Mouse (Mus musculus) E14TG2a.4 (cell line): ENCODE measurements around the gene Tmcc1.

Experiments used
- H3K27me3 ChIP-seq: 2 replicates; pipeline ENCODE4 v1.6.1; 2014; ENCODE audit warnings: low read length, control low read depth; ENCODE audit not compliant: insufficient read depth
- H3K36me3 ChIP-seq: 2 replicates; pipeline ENCODE4 v1.6.1; 2014; ENCODE audit warnings: low read length, control low read depth; ENCODE audit not compliant: insufficient read depth
- H3K4me1 ChIP-seq: replicated peaks from 2 replicates; pipeline ENCODE4 v1.6.1; 2014; ENCODE audit warnings: low read depth, low read length, control low read depth
- H3K4me3 ChIP-seq: replicated peaks from 2 replicates; pipeline ENCODE4 v1.5.1; 2014; ENCODE audit warnings: mild to moderate bottlenecking, low read length
- H3K9me3 ChIP-seq: 2 replicates; pipeline ENCODE4 v1.6.1; 2014; ENCODE audit warnings: low read length, control low read depth
- CTCF ChIP-seq: conservative IDR thresholded peaks from 2 replicates; pipeline ENCODE4 v1.5.1; 2014; ENCODE audit warnings: low read length
- NANOG ChIP-seq: IDR thresholded peaks from 2 replicates; pipeline ENCODE4 v1.6.1; 2014; ENCODE audit warnings: borderline replicate concordance, low read length, mixed read lengths
- POU5F1 ChIP-seq: IDR thresholded peaks from 2 replicates; pipeline ENCODE4 v1.6.1; 2014; ENCODE audit warnings: low read length, borderline replicate concordance

The Tmcc1 gene

DNA sequence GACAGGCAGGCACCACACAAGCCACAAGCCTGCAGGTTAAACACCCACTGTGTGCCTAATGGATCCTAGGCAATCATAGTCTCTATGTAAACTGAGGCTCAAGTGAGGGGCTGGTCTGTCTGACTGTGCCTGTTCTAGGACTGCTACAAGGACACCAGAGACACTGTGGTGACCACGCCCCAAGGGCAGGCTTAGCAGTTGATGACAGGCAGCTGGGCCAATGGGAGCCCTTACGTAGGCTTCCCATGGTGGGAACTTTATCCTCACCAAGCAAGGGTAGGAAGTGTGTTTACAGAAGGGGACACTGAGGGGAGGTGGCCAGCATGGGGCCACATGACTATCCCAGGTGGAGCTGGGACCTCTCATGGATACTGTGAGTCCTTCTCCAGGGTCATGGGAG lies 194.1 kb downstream of the Tmcc1 start:
- Histone ChIP-seq H3K27me3 (peaks cover 61% of the 10 kb centered on the region), H3K9me3 (no peaks in the 10 kb centered on the region), H3K4me3 (no peak overlapping the region), H3K36me3 (no peaks in the 10 kb centered on the region), H3K4me1 (peaks cover 30% of the 10 kb centered on the region)
- TF ChIP-seq NANOG (no peak), POU5F1 (no peak), CTCF (no peak)

DNA sequence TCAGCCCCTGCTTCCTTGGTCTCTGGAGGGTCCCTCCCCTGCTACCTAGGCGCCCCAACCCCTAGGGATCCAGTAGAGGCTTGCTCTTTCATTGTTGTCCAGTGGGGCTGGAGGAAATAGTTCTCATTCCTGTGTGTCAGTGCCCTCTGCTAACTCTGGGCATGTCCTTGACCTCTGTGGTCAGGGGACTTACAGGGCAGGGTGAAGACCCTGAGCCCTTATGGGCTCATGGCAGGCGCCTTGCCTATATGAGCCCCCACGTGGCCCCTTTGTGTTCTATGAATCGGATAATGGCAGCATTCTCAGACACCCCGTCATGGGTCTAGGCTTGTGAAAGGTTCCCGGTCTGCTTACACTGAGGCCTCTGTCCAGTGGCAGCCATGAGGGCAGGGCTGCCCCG lies 194.5 kb downstream of the Tmcc1 start:
- Histone ChIP-seq H3K27me3 (peaks cover 61% of the 10 kb centered on the region), H3K4me3 (no peak overlapping the region), H3K9me3 (no peaks in the 10 kb centered on the region), H3K4me1 (peaks cover 34% of the 10 kb centered on the region), H3K36me3 (no peaks in the 10 kb centered on the region)
- TF ChIP-seq NANOG (no peak), CTCF (no peak), POU5F1 (no peak)

DNA sequence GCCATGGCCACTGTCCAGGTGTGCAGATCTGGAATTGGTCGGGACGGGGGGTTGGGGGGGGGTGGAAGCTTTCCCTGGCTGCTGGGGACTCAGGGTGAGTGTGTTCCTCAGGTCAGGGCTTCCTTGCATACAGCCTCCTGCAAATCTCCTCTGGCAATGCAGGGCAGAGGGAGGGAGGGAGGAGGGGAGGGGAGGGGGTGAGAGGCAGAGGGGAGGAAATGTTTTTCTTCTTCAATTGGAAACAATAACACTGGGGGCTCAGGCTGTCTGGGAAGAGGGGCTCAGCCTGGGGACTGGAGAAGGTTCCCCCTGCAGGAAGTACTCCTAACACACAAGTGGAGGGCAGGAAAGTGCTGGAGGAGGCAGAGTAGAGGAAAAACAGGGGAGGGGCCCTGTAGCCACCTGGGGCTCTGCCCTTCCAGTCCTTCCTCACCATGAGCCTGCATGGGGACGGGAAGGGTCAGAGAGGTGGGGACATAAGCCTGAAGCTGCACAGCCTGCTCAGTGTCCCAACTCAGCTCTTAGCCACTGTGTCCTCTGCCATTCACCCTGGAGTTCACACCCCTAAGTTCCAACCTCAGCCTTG lies 195.5 kb downstream of the Tmcc1 start:
- peaks cover 64% of the 10 kb centered on the region for H3K27me3 ChIP-seq
- no peaks in the 10 kb centered on the region for H3K36me3 ChIP-seq
- H3K9me3 ChIP-seq = no peaks in the 10 kb centered on the region
- no peak overlapping the region for H3K4me3 ChIP-seq
- no peak for TF ChIP-seq NANOG
- TF ChIP-seq CTCF = no peak
- TF ChIP-seq POU5F1 = no peak
- H3K4me1 ChIP-seq = peaks cover 40% of the 10 kb centered on the region

DNA sequence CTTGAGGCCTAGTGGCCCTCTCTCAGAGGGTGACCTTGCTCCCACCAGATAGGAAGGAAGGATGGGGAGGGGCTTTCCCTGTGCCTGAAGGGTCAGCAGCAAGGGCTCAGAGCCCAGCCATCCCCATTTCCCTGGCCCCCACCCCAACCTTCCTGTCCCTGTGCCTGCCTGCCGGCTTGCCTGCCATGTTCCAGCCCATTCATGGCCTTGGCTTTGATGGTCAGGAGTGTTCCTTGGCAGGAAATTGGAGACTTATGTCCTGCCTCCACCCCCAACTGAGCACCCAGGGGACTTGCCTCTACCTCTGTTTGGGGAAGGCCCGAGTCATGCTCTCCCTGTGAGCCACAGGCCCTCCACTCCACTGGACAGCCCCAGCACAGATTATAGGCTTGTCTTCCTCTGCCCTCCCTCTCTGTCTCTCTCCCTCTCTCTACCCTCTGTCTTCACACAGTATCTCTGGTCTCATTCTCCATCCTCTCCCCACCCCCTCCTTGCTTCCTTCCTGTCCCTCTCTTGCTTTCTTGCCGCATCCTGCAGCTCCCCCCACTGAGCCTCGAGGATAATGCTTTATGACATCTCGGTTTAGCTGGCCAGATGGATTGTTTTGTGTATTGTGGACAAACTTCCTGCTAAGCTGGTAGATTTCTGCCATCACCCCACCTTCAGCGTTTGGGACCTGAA lies 197.0 kb downstream of the Tmcc1 start:
- Histone ChIP-seq H3K27me3 (peaks cover 68% of the 10 kb centered on the region), H3K36me3 (no peaks in the 10 kb centered on the region), H3K4me3 (no peak overlapping the region), H3K9me3 (no peaks in the 10 kb centered on the region), H3K4me1 (peaks cover 44% of the 10 kb centered on the region)
- TF ChIP-seq CTCF = no peak
- TF ChIP-seq POU5F1 = no peak
- no peak for TF ChIP-seq NANOG

DNA sequence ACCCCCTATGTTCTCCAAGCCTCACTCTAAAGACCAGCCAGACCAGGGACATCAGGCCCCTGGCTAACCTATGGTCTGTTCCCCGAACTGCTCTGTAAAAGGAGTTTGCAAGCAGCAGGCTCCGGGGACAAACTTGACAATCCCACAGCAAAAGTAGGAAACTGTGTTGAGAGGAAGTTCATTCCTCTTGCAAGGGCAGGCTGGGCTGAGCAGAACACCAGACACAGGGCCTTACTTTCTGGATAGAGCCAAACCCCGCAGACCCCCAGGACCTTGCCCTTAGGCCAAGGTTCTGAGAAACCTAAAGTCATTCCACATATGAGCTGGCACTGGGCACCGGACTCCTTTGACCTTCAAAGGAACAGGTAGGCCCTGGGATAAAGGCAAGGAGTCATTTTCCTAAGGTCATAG lies 197.8 kb downstream of the Tmcc1 start:
- TF ChIP-seq CTCF = no peak
- no peak for TF ChIP-seq NANOG
- TF ChIP-seq POU5F1 = no peak
- no peaks in the 10 kb centered on the region for H3K36me3 ChIP-seq
- H3K27me3 ChIP-seq = peaks cover 72% of the 10 kb centered on the region
- no peak overlapping the region for H3K4me3 ChIP-seq
- H3K4me1 ChIP-seq = peaks cover 44% of the 10 kb centered on the region
- no peaks in the 10 kb centered on the region for H3K9me3 ChIP-seq

DNA sequence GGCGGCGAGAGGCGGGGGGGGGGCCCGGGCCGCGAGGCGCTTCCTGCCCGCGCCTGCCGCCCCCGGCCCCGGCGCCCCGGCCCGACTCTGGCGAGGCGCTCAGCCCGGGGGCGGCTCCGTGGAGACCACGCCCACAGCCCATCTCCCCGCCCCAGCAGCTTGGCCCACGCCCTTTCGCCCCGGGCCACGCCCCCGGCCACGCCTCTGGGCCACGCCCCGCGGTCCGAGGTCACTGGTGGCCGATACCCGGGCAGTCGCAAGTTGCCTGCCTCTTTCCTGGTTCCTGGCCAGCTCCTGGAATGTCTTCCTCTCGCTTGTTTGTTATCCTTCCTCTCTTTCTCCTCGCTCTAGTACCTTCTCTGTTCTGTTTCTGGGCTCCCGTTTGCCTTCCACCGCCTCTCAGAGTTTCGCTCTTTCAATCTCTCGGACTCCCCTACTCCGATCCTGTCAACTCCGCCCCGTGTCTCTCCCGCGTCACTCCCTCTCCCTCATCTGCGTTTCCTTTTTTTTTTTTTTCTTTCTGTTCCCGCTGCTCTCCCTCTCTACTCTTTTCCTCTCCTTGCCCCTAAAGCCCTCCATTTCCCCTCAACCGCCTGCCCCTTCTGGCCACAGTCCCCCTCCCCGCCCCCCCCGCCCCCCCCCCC lies 198.3 kb downstream of the Tmcc1 start, which contains the start of gene Plxnd1:
Gene Plxnd1, minus strand, starts transcription at position 129 of the 644 bp plus-strand sequence.
- H3K27me3 ChIP-seq = peaks cover 76% of the 10 kb centered on the region
- no peak for TF ChIP-seq POU5F1
- no peak for TF ChIP-seq NANOG
- no peak for TF ChIP-seq CTCF
- no peaks in the 10 kb centered on the region for H3K36me3 ChIP-seq
- peaks cover 44% of the 10 kb centered on the region for H3K4me1 ChIP-seq
- no peaks in the 10 kb centered on the region for H3K9me3 ChIP-seq
- peak within 1 kb of the TSS; percentile 77 for H3K4me3 ChIP-seq

DNA sequence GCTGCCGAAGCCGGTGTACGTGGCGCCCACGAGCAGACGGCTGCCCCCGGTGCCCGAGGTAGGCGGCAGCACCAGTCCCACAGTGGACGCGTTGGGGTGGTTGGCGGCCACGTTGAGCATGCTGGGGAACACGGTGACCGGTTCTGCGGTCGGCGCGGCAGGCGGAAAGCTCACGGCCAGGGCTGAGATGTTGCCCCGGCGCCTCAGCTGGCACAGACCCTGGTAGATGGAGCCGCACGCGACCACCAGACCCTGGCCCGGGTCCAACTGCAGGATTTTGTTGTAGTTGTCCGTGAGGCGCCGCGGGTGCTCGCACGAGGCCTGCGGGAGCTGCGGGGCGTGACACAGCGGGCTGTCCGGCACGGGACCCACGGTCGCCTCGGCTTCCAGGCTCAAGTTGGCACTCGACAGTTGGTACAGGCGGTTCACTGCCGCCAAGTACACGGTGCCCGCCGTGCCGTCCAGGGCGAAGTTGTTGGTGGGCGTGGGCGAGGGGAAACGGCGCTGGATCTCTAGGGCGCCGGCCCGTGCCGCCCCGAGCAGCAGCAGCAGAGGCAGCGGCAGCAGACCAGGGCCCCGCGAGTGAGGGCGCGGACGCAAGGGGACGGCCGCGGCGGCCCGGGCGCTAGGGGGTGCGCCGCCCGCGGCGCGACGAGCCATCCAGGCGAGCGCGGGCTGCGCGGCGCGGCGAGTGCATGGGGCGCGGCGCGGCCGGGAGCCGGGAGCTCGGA lies 199.0 kb downstream of the Tmcc1 start:
- Histone ChIP-seq H3K4me3 (peak overlapping the region; percentile 77), H3K27me3 (peaks cover 83% of the 10 kb centered on the region), H3K9me3 (no peaks in the 10 kb centered on the region), H3K36me3 (no peaks in the 10 kb centered on the region), H3K4me1 (peaks cover 41% of the 10 kb centered on the region)
- TF ChIP-seq CTCF (no peak), NANOG (no peak), POU5F1 (no peak)
